16 mouse cellular contexts compared by ENCODE assay signal in genomic region chr2:169734053-169734452, GRCm38 (mm10).
DNase-seq lines count a peak whose midpoint lies in the region; ATAC-seq lines count a peak whose summit lies in the region.
"Had no signal": no experiment of that assay in that cellular context is flagged by ENCODE, and none has a peak within 500 bp of the region (broad histone marks: within the 10 kb centered on the region; RNA-seq: fewer than 3 reads in every experiment).

No protein-coding gene starts in this region.

- no peaks in the 10 kb centered on the region for H3K27me3 ChIP-seq in hindbrain, embryonic 13.5 days
- no peaks in the 10 kb centered on the region for H3K27me3 ChIP-seq in hindbrain, embryonic 16.5 days (replicated peaks; ENCODE audit: control insufficient read depth, insufficient read depth, low read length)
- H3K27me3 ChIP-seq in neural tube, embryonic 12.5 days (replicated peaks) = no peaks in the 10 kb centered on the region
- H3K27me3 ChIP-seq in midbrain, embryonic 11.5 days (ENCODE audit: control insufficient read depth, insufficient read depth, low read length) = no peaks in the 10 kb centered on the region
- H3K27me3 ChIP-seq in neural tube, embryonic 15.5 days (replicated peaks) = no peaks in the 10 kb centered on the region
- H3K27me3 ChIP-seq: forebrain, embryonic 13.5 days; limb, embryonic 13.5 days had no signal

- no peak overlapping the region; the same call in 1 of the 2 replicates for H3K9ac ChIP-seq in hindbrain, embryonic 13.5 days
- H3K9ac ChIP-seq in hindbrain, embryonic 16.5 days (ENCODE audit: low read depth, low read length) = no peak overlapping the region
- H3K9ac ChIP-seq in neural tube, embryonic 12.5 days = no peak overlapping the region
- no peak overlapping the region for H3K9ac ChIP-seq in midbrain, embryonic 11.5 days (ENCODE audit: low read length)
- 0 out of 2 replicates have a peak overlapping the region, but pooled peaks have one; percentile 21 for H3K9ac ChIP-seq in neural tube, embryonic 15.5 days (replicated peaks)
- H3K9ac ChIP-seq: forebrain, embryonic 13.5 days; limb, embryonic 13.5 days had no signal

- H3K4me1 ChIP-seq in hindbrain, embryonic 13.5 days (replicated peaks) = peaks cover 42% of the 10 kb centered on the region
- H3K4me1 ChIP-seq in hindbrain, embryonic 16.5 days (ENCODE audit: control insufficient read depth, insufficient read depth, low read depth, low read length) = 0 out of 2 replicates have a peak, but pooled peaks cover 2% of the 10 kb centered on the region
- H3K4me1 ChIP-seq in neural tube, embryonic 12.5 days = peaks cover 9% of the 10 kb centered on the region; the same call in 1 of the 2 replicates
- H3K4me1 ChIP-seq in midbrain, embryonic 11.5 days (ENCODE audit: control insufficient read depth, insufficient read depth, low read length) = peaks cover 4% of the 10 kb centered on the region
- H3K4me1 ChIP-seq in neural tube, embryonic 15.5 days = peaks cover 56% of the 10 kb centered on the region

- peak overlapping the region; percentile 67 for H3K27ac ChIP-seq in hindbrain, embryonic 13.5 days
- H3K27ac ChIP-seq in hindbrain, embryonic 16.5 days (ENCODE audit: low read depth, low read length) = no peak overlapping the region
- H3K27ac ChIP-seq in neural tube, embryonic 12.5 days = no peak overlapping the region
- H3K27ac ChIP-seq in midbrain, embryonic 11.5 days (ENCODE audit: low read depth, low read length) = no peak overlapping the region
- peak overlapping the region; percentile 54 for H3K27ac ChIP-seq in neural tube, embryonic 15.5 days (replicated peaks)
- H3K27ac ChIP-seq: forebrain, embryonic 13.5 days; left cerebral cortex, adult 2 months; limb, embryonic 13.5 days had no signal

- ATAC-seq in hindbrain, embryonic 13.5 days (ENCODE audit: low FRiP score) = no peak
- ATAC-seq in hindbrain, embryonic 16.5 days = no peak
- ATAC-seq in neural tube, embryonic 12.5 days (ENCODE audit: low FRiP score, low read depth) = no peak
- ATAC-seq in midbrain, embryonic 11.5 days (ENCODE audit: low FRiP score) = no peak
- ATAC-seq in neural tube, embryonic 15.5 days (ENCODE audit: low FRiP score) = no peak
- ATAC-seq: CD4-positive, CD25-positive, alpha-beta regulatory T cell, adult 4 months; forebrain, embryonic 13.5 days had no signal

- WGBS in hindbrain, embryonic 13.5 days = 38% methylated on average over 7 of the region's 7 CpGs
- 44% methylated on average over 7 of the region's 7 CpGs for WGBS in hindbrain, embryonic 16.5 days
- 51% methylated on average over 7 of the region's 7 CpGs for WGBS in neural tube, embryonic 12.5 days
- WGBS in midbrain, embryonic 11.5 days = 71% methylated on average over 7 of the region's 7 CpGs
- 40% methylated on average over 7 of the region's 7 CpGs for WGBS in neural tube, embryonic 15.5 days

- H3K4me2 ChIP-seq in hindbrain, embryonic 13.5 days = peak overlapping the region; percentile 13; the same call in 1 of the 2 replicates
- H3K4me2 ChIP-seq in hindbrain, embryonic 16.5 days (ENCODE audit: low read length) = no peak overlapping the region
- 0 out of 2 replicates have a peak overlapping the region, but pooled peaks have one; percentile 12 for H3K4me2 ChIP-seq in neural tube, embryonic 12.5 days (replicated peaks)
- H3K4me2 ChIP-seq in midbrain, embryonic 11.5 days = no peak overlapping the region
- peak overlapping the region; percentile 31 for H3K4me2 ChIP-seq in neural tube, embryonic 15.5 days
- H3K4me2 ChIP-seq: forebrain, embryonic 13.5 days; limb, embryonic 13.5 days had no signal

- DNase-seq in neural tube, embryonic 10.5 days (ENCODE audit: extremely low spot score, low spot score) = no peak
- DNase-seq in midbrain, embryonic 11.5 days (ENCODE audit: low spot score, missing footprints) = peak; percentile 69
- no peak for DNase-seq in left cerebral cortex, adult 9 months (ENCODE audit: low spot score in 2 of 2)
- DNase-seq: adrenal gland, adult 2 months; cerebellum, adult 9-11 months; kidney, adult 11 months; right cerebral cortex, adult 18-20 months; thymus, postnatal 25 days had no signal

- H3K9me3 ChIP-seq in hindbrain, embryonic 13.5 days = no peaks in the 10 kb centered on the region
- H3K9me3 ChIP-seq in hindbrain, embryonic 16.5 days (ENCODE audit: control insufficient read depth, low read length) = no peaks in the 10 kb centered on the region
- H3K9me3 ChIP-seq in neural tube, embryonic 12.5 days = no peaks in the 10 kb centered on the region
- no peaks in the 10 kb centered on the region for H3K9me3 ChIP-seq in midbrain, embryonic 11.5 days (ENCODE audit: control insufficient read depth, low read length)
- no peaks in the 10 kb centered on the region for H3K9me3 ChIP-seq in neural tube, embryonic 15.5 days (replicated peaks)
- H3K9me3 ChIP-seq: forebrain, embryonic 13.5 days; limb, embryonic 13.5 days had no signal

- no peaks in the 10 kb centered on the region for H3K36me3 ChIP-seq in hindbrain, embryonic 13.5 days
- H3K36me3 ChIP-seq in hindbrain, embryonic 16.5 days (ENCODE audit: control insufficient read depth, insufficient read depth, low read length) = no peaks in the 10 kb centered on the region
- no peaks in the 10 kb centered on the region for H3K36me3 ChIP-seq in neural tube, embryonic 12.5 days
- no peaks in the 10 kb centered on the region for H3K36me3 ChIP-seq in midbrain, embryonic 11.5 days (ENCODE audit: control insufficient read depth, insufficient read depth, low read length)
- H3K36me3 ChIP-seq in neural tube, embryonic 15.5 days = no peaks in the 10 kb centered on the region
- H3K36me3 ChIP-seq: limb, embryonic 13.5 days had no signal

- no peak overlapping the region for H3K4me3 ChIP-seq in hindbrain, embryonic 13.5 days
- no peak overlapping the region for H3K4me3 ChIP-seq in hindbrain, embryonic 16.5 days (ENCODE audit: low read length)
- H3K4me3 ChIP-seq in neural tube, embryonic 12.5 days = no peak overlapping the region
- no peak overlapping the region for H3K4me3 ChIP-seq in midbrain, embryonic 11.5 days (ENCODE audit: low read depth, low read length)
- H3K4me3 ChIP-seq in neural tube, embryonic 15.5 days (replicated peaks) = no peak overlapping the region
- H3K4me3 ChIP-seq: forebrain, embryonic 13.5 days; left cerebral cortex, adult 2 months; limb, embryonic 13.5 days had no signal

Comparison
In these comparisons a context has a peak if more than half of its experiments do, and no peak if none do; other contexts are left out.
1. H3K27ac ChIP-seq: peak in hindbrain, embryonic 13.5 days (single experiment) and neural tube, embryonic 15.5 days (single experiment); none in hindbrain, embryonic 16.5 days (single experiment), neural tube, embryonic 12.5 days (single experiment) and midbrain, embryonic 11.5 days (single experiment).
2. H3K4me2 ChIP-seq: peak in hindbrain, embryonic 13.5 days (single experiment), neural tube, embryonic 12.5 days (single experiment) and neural tube, embryonic 15.5 days (single experiment); none in hindbrain, embryonic 16.5 days (single experiment) and midbrain, embryonic 11.5 days (single experiment).